Mouse (Mus musculus): ENCODE measurements at regions not wholly inside any gene's neighbourhood (a gene's known extent, or its start where the extent isn't known, plus 50 kb on each side); places are given as distances from the start of the nearest gene placed in this dataset.

GRCm38 (mm10) chr2:144173358-144174106 is 96.9 kb upstream of the Mgme1 start:
- no peak overlapping the region for H3K27ac ChIP-seq
- H3K36me3 ChIP-seq: no peaks in the 10 kb centered on the region
- no peaks in the 10 kb centered on the region for H3K9me3 ChIP-seq
- no peak overlapping the region for H3K4me2 ChIP-seq (replicated peaks)
- H3K9ac ChIP-seq: no peak overlapping the region
- H3K4me3 ChIP-seq: no peak overlapping the region
- WGBS: 74% methylated on average over 8 of the region's 8 CpGs
- H3K27me3 ChIP-seq: no peaks in the 10 kb centered on the region
- H3K4me1 ChIP-seq: peaks cover 7% of the 10 kb centered on the region; the same call in 1 of the 2 replicates
- no peak for ATAC-seq (ENCODE audit: insufficient number of reproducible peaks, insufficient read depth, low FRiP score, low TSS enrichment)

GRCm38 (mm10) chr2:144174366-144175035 is 96.0 kb upstream of the Mgme1 start:
- Histone ChIP-seq H3K4me3 (no peak overlapping the region), H3K4me2 (replicated peaks) (no peak overlapping the region), H3K27ac (no peak overlapping the region), H3K36me3 (no peaks in the 10 kb centered on the region), H3K27me3 (no peaks in the 10 kb centered on the region), H3K9me3 (no peaks in the 10 kb centered on the region), H3K9ac (no peak overlapping the region), H3K4me1 (peaks cover 7% of the 10 kb centered on the region; the same call in 1 of the 2 replicates)
- no peak for ATAC-seq (ENCODE audit: insufficient number of reproducible peaks, insufficient read depth, low FRiP score, low TSS enrichment)
- 88% methylated on average over 5 of the region's 5 CpGs for WGBS

- no peak overlapping the region for H3K4me2 ChIP-seq (replicated peaks)
- ATAC-seq (ENCODE audit: insufficient number of reproducible peaks, insufficient read depth, low FRiP score, low TSS enrichment): no peak
- H3K9me3 ChIP-seq: no peaks in the 10 kb centered on the region
- H3K9ac ChIP-seq: no peak overlapping the region
- no peaks in the 10 kb centered on the region for H3K27me3 ChIP-seq
- WGBS: 89% methylated on average over 9 of the region's 9 CpGs
- H3K4me3 ChIP-seq: no peak overlapping the region
- no peak overlapping the region for H3K27ac ChIP-seq
- H3K36me3 ChIP-seq: no peaks in the 10 kb centered on the region
- H3K4me1 ChIP-seq: peaks cover 4% of the 10 kb centered on the region; the same call in 1 of the 2 replicates
Measured at GRCm38 (mm10) chr2:144176508-144177170, 93.8 kb upstream of the Mgme1 start.

DNA sequence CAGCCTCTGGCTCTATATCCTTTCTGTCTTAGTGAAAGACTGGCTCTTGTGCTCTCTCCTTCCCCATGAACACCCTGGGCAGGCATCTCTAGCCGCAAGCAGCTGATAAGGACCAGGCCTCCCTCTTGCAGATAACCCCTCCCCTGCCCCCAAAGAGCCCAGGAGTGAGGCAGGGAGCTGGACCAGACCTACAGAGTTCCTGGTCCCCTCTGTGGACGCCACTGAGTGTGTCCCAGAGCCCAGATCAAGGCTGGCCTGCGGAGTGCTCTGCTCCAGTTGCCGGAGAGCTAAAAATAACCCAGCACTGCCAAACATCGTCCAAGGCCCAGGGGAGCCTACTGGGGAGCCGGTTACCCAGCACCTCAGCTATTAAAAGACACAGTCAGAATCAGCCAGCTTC is 93.2 kb upstream of the Mgme1 start:
- Histone ChIP-seq H3K27me3 (no peaks in the 10 kb centered on the region), H3K36me3 (no peaks in the 10 kb centered on the region), H3K4me2 (replicated peaks) (no peak overlapping the region), H3K4me1 (peaks cover 4% of the 10 kb centered on the region; the same call in 1 of the 2 replicates), H3K27ac (no peak overlapping the region), H3K9me3 (no peaks in the 10 kb centered on the region), H3K4me3 (no peak overlapping the region), H3K9ac (no peak overlapping the region)
- 55% methylated on average over 6 of the region's 6 CpGs for WGBS
- ATAC-seq (ENCODE audit: insufficient number of reproducible peaks, insufficient read depth, low FRiP score, low TSS enrichment): no peak

DNA sequence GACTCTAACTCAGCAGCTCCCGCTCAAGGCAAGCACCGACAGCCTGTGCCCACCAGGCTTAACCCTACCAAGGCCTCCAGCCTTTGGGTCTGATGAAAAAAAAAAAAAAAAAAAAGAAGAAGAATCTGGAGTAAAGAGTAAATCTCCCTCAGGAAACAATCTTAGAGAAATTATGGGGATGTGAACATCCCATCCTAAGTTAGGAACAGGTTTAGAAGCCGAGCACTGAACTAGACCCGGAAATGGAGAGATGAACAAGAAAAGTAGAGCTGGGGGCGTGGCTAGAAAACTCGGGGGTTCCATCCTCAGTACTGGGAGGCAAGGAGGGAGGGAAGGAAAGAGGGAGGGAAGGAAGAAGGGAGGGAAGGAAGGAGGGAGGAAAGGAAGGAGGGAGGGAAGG is 92.5 kb upstream of the Mgme1 start:
- Histone ChIP-seq H3K36me3 (no peaks in the 10 kb centered on the region), H3K4me2 (replicated peaks) (no peak overlapping the region), H3K9ac (no peak overlapping the region), H3K4me3 (no peak overlapping the region), H3K4me1 (peaks cover 4% of the 10 kb centered on the region; the same call in 1 of the 2 replicates), H3K9me3 (no peaks in the 10 kb centered on the region), H3K27me3 (no peaks in the 10 kb centered on the region), H3K27ac (no peak overlapping the region)
- WGBS: 75% methylated on average over 6 of the region's 6 CpGs
- ATAC-seq (ENCODE audit: insufficient number of reproducible peaks, insufficient read depth, low FRiP score, low TSS enrichment): no peak

DNA sequence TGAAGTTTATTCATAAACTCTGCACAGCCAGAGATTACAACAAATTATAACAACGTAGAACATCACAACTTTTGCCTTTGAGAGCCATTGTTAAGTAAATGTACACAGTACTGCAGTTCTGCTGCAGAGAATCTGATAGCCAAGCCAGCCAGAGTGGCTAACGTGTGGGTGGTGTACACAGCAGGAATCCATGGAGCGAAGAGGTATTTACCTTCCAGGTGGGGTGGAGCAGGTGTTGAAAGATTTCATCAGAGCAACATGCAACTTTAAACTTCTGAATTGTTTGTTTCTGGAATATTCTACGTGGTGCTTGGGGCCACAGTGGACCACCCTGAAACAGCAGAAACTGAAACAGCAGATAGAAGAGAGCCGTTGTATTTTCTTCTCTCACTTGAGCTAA is 88.4 kb upstream of the Mgme1 start:
- H3K36me3 ChIP-seq: no peaks in the 10 kb centered on the region
- H3K4me2 ChIP-seq (replicated peaks): no peak overlapping the region
- no peaks in the 10 kb centered on the region for H3K9me3 ChIP-seq
- no peak for ATAC-seq (ENCODE audit: insufficient number of reproducible peaks, insufficient read depth, low FRiP score, low TSS enrichment)
- H3K9ac ChIP-seq: no peak overlapping the region
- no peak overlapping the region for H3K27ac ChIP-seq
- 73% methylated on average over 5 of the region's 5 CpGs for WGBS
- no peaks in the 10 kb centered on the region for H3K27me3 ChIP-seq
- H3K4me3 ChIP-seq: no peak overlapping the region
- H3K4me1 ChIP-seq: peaks cover 4% of the 10 kb centered on the region; the same call in 1 of the 2 replicates

DNA sequence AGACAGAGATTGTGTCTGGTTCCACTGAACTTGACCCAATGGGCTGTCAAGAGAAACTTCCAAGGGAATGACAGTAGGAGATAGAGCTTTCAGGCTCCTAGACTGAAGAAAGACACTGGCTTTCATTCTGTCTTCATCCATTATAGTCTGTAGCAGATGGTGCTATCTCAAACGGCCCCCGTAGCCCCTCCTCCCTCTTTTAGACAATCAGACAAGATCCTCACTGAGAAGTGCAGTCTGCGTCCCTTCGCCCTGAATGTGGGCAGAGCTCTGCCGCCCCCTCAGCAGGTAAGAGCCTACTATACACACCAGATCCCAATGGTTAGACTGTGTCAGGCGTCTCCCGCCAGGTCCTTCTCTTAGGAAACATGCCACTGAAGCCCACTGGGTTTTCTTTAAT is 87.9 kb upstream of the Mgme1 start:
- H3K27me3 ChIP-seq: no peaks in the 10 kb centered on the region
- peaks cover under 1% of the 10 kb centered on the region; the same call in 1 of the 2 replicates for H3K4me1 ChIP-seq
- no peaks in the 10 kb centered on the region for H3K9me3 ChIP-seq
- ATAC-seq (ENCODE audit: insufficient number of reproducible peaks, insufficient read depth, low FRiP score, low TSS enrichment): no peak
- no peak overlapping the region for H3K4me3 ChIP-seq
- H3K9ac ChIP-seq: no peak overlapping the region
- H3K27ac ChIP-seq: no peak overlapping the region
- 78% methylated on average over 7 of the region's 7 CpGs for WGBS
- H3K4me2 ChIP-seq (replicated peaks): no peak overlapping the region
- no peaks in the 10 kb centered on the region for H3K36me3 ChIP-seq

GRCm38 (mm10) chr2:144183371-144183944 is 87.0 kb upstream of the Mgme1 start:
- Histone ChIP-seq H3K9me3 (no peaks in the 10 kb centered on the region), H3K27ac (no peak overlapping the region), H3K36me3 (no peaks in the 10 kb centered on the region), H3K4me1 (peaks cover 3% of the 10 kb centered on the region; the same call in 1 of the 2 replicates), H3K4me2 (replicated peaks) (no peak overlapping the region), H3K4me3 (no peak overlapping the region), H3K9ac (no peak overlapping the region), H3K27me3 (no peaks in the 10 kb centered on the region)
- 81% methylated on average over 5 of the region's 5 CpGs for WGBS
- ATAC-seq (ENCODE audit: insufficient number of reproducible peaks, insufficient read depth, low FRiP score, low TSS enrichment): no peak

GRCm38 (mm10) chr2:144185175-144185574 is 85.3 kb upstream of the Mgme1 start:
- WGBS: 83% methylated on average over 3 of the region's 3 CpGs
- Histone ChIP-seq H3K27ac (no peak overlapping the region), H3K36me3 (no peaks in the 10 kb centered on the region), H3K4me2 (replicated peaks) (no peak overlapping the region), H3K9ac (no peak overlapping the region), H3K4me3 (no peak overlapping the region), H3K27me3 (no peaks in the 10 kb centered on the region), H3K9me3 (no peaks in the 10 kb centered on the region), H3K4me1 (peaks cover 4% of the 10 kb centered on the region; the same call in 1 of the 2 replicates)
- ATAC-seq (ENCODE audit: insufficient number of reproducible peaks, insufficient read depth, low FRiP score, low TSS enrichment): no peak

GRCm38 (mm10) chr2:144186426-144186825 is 84.0 kb upstream of the Mgme1 start:
- Histone ChIP-seq H3K36me3 (no peaks in the 10 kb centered on the region), H3K27ac (no peak overlapping the region), H3K9me3 (no peaks in the 10 kb centered on the region), H3K4me3 (no peak overlapping the region), H3K4me1 (peaks cover 17% of the 10 kb centered on the region; the same call in 1 of the 2 replicates), H3K27me3 (no peaks in the 10 kb centered on the region), H3K9ac (no peak overlapping the region), H3K4me2 (replicated peaks) (no peak overlapping the region)
- no peak for ATAC-seq (ENCODE audit: insufficient number of reproducible peaks, insufficient read depth, low FRiP score, low TSS enrichment)
- 86% methylated on average over 3 of the region's 3 CpGs for WGBS

DNA sequence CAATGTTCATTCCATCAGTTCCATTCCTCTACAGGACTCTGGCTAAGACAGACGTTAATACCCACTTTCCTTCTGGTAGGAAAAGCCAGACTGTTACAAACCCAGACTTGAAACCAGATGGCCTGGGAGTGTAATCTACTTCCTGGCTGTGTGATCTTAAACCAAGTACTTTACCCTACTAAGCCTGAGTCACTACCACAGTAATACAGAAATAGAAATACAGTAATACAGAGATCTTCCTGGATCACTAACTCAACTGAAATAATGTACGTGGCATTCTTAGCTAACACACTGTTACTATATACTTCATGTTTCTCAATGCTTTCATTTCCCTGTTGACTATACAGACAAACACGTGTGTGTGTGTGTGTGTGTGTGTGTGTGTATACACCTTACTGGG is 82.4 kb upstream of the Mgme1 start:
- Histone ChIP-seq H3K36me3 (no peaks in the 10 kb centered on the region), H3K4me3 (no peak overlapping the region), H3K9ac (no peak overlapping the region), H3K4me1 (peaks cover 29% of the 10 kb centered on the region), H3K27me3 (no peaks in the 10 kb centered on the region), H3K4me2 (replicated peaks) (no peak overlapping the region), H3K9me3 (no peaks in the 10 kb centered on the region), H3K27ac (no peak overlapping the region)
- WGBS: 41% methylated on average over 3 of the region's 3 CpGs
- ATAC-seq (ENCODE audit: insufficient number of reproducible peaks, insufficient read depth, low FRiP score, low TSS enrichment): no peak
